Mouse (Mus musculus): Measurements from ENCODE around the gene Sept9. TPM values are rescaled to one million over a fixed set of nuclear protein-coding genes. Genes with fewer than 3 reads are reported as not detected.

Sept9 gene
- polyA plus RNA-seq, 1 experiment from 2014 or later: 182 TPM

GRCm38 (mm10) chr11:117169088-117169635, 30.3 kb upstream of the Sept9 start:
- no peak for DNase-seq (ENCODE audit: low spot score)

GRCm38 (mm10) chr11:117169801-117170565, 29.5 kb upstream of the Sept9 start:
- Histone ChIP-seq H3K4me2 (ENCODE audit: low read depth, low read length) (no peak overlapping the region), H3K27ac (replicated peaks; ENCODE audit: low read depth, low read length) (no peak overlapping the region), H3K36me3 (replicated peaks; ENCODE audit: control insufficient read depth, insufficient read depth, low read depth, low read length) (no peaks in the 10 kb centered on the region), H3K9me3 (replicated peaks; ENCODE audit: control insufficient read depth, low read length) (no peaks in the 10 kb centered on the region), H3K4me1 (ENCODE audit: control insufficient read depth, insufficient read depth, low read length) (no peaks in the 10 kb centered on the region), H3K9ac (replicated peaks; ENCODE audit: low read length) (no peak overlapping the region), H3K4me3 (ENCODE audit: low read depth, low read length) (no peak overlapping the region), H3K27me3 (ENCODE audit: control insufficient read depth, insufficient read depth, low read length) (no peaks in the 10 kb centered on the region)
- WGBS: 94% methylated on average over 19 of the region's 19 CpGs
- DNase-seq (ENCODE audit: low spot score): no peak
- no peak for ATAC-seq (replicated peaks; ENCODE audit: insufficient number of reproducible peaks, low FRiP score, low TSS enrichment, low read depth)

More at GRCm38 (mm10) chr11:117169088-117169635, 30.3 kb upstream of the Sept9 start:
- H3K27me3 ChIP-seq (ENCODE audit: control insufficient read depth, insufficient read depth, low read length): no peaks in the 10 kb centered on the region
- no peak overlapping the region for H3K4me2 ChIP-seq (ENCODE audit: low read depth, low read length)
- no peak overlapping the region for H3K4me3 ChIP-seq (ENCODE audit: low read depth, low read length)
- no peak overlapping the region for H3K9ac ChIP-seq (replicated peaks; ENCODE audit: low read length)
- no peak overlapping the region for H3K27ac ChIP-seq (replicated peaks; ENCODE audit: low read depth, low read length)
- no peaks in the 10 kb centered on the region for H3K9me3 ChIP-seq (replicated peaks; ENCODE audit: control insufficient read depth, low read length)
- H3K4me1 ChIP-seq (ENCODE audit: control insufficient read depth, insufficient read depth, low read length): no peaks in the 10 kb centered on the region
- 92% methylated on average over 11 of the region's 11 CpGs for WGBS
- no peaks in the 10 kb centered on the region for H3K36me3 ChIP-seq (replicated peaks; ENCODE audit: control insufficient read depth, insufficient read depth, low read depth, low read length)
- ATAC-seq (replicated peaks; ENCODE audit: insufficient number of reproducible peaks, low FRiP score, low TSS enrichment, low read depth): no peak

GRCm38 (mm10) chr11:117174098-117174892, 25.2 kb upstream of the Sept9 start:
- WGBS: 37% methylated on average over 18 of the region's 18 CpGs
- DNase-seq (ENCODE audit: low spot score) (peak; percentile 31), ATAC-seq (replicated peaks; ENCODE audit: insufficient number of reproducible peaks, low FRiP score, low TSS enrichment, low read depth) (no peak)
- H3K4me2 ChIP-seq (ENCODE audit: low read depth, low read length): peak overlapping the region; percentile 38
- no peaks in the 10 kb centered on the region for H3K36me3 ChIP-seq (replicated peaks; ENCODE audit: control insufficient read depth, insufficient read depth, low read depth, low read length)
- H3K27me3 ChIP-seq (ENCODE audit: control insufficient read depth, insufficient read depth, low read length): no peaks in the 10 kb centered on the region
- H3K9ac ChIP-seq (replicated peaks; ENCODE audit: low read length): peak overlapping the region; percentile 39
- H3K9me3 ChIP-seq (replicated peaks; ENCODE audit: control insufficient read depth, low read length): no peaks in the 10 kb centered on the region
- peak overlapping the region; percentile 56; the same call in 1 of the 2 replicates for H3K27ac ChIP-seq (replicated peaks; ENCODE audit: low read depth, low read length)
- H3K4me1 ChIP-seq (ENCODE audit: control insufficient read depth, insufficient read depth, low read length): no peaks in the 10 kb centered on the region
- H3K4me3 ChIP-seq (ENCODE audit: low read depth, low read length): peak overlapping the region; percentile 12; the same call in 1 of the 2 replicates

- Histone ChIP-seq H3K4me3 (ENCODE audit: low read depth, low read length) (peak overlapping the region; percentile 12; the same call in 1 of the 2 replicates), H3K27ac (replicated peaks; ENCODE audit: low read depth, low read length) (peak overlapping the region; percentile 56; the same call in 1 of the 2 replicates), H3K4me2 (ENCODE audit: low read depth, low read length) (peak overlapping the region; percentile 38), H3K9me3 (replicated peaks; ENCODE audit: control insufficient read depth, low read length) (no peaks in the 10 kb centered on the region), H3K27me3 (ENCODE audit: control insufficient read depth, insufficient read depth, low read length) (no peaks in the 10 kb centered on the region), H3K4me1 (ENCODE audit: control insufficient read depth, insufficient read depth, low read length) (no peaks in the 10 kb centered on the region), H3K36me3 (replicated peaks; ENCODE audit: control insufficient read depth, insufficient read depth, low read depth, low read length) (no peaks in the 10 kb centered on the region), H3K9ac (replicated peaks; ENCODE audit: low read length) (peak overlapping the region; percentile 39)
- DNase-seq (ENCODE audit: low spot score) (peak; percentile 59), ATAC-seq (replicated peaks; ENCODE audit: insufficient number of reproducible peaks, low FRiP score, low TSS enrichment, low read depth) (no peak)
- WGBS: 28% methylated on average over 15 of the region's 15 CpGs
These were observed 24.5 kb upstream of the Sept9 start for GRCm38 (mm10) chr11:117174924-117175323.

GRCm38 (mm10) chr11:117175472-117175871, 24.0 kb upstream of the Sept9 start:
- Histone ChIP-seq H3K36me3 (replicated peaks; ENCODE audit: control insufficient read depth, insufficient read depth, low read depth, low read length) (no peaks in the 10 kb centered on the region), H3K27ac (replicated peaks; ENCODE audit: low read depth, low read length) (no peak overlapping the region), H3K9ac (replicated peaks; ENCODE audit: low read length) (no peak overlapping the region), H3K4me1 (ENCODE audit: control insufficient read depth, insufficient read depth, low read length) (no peaks in the 10 kb centered on the region), H3K9me3 (replicated peaks; ENCODE audit: control insufficient read depth, low read length) (no peaks in the 10 kb centered on the region), H3K4me2 (ENCODE audit: low read depth, low read length) (no peak overlapping the region), H3K27me3 (ENCODE audit: control insufficient read depth, insufficient read depth, low read length) (no peaks in the 10 kb centered on the region), H3K4me3 (ENCODE audit: low read depth, low read length) (no peak overlapping the region)
- DNase-seq (ENCODE audit: low spot score) (no peak), ATAC-seq (replicated peaks; ENCODE audit: insufficient number of reproducible peaks, low FRiP score, low TSS enrichment, low read depth) (no peak)
- 84% methylated on average over 12 of the region's 12 CpGs for WGBS

- DNase-seq (ENCODE audit: low spot score): peak; percentile 64
- Histone ChIP-seq H3K27ac (replicated peaks; ENCODE audit: low read depth, low read length) (no peak overlapping the region), H3K36me3 (replicated peaks; ENCODE audit: control insufficient read depth, insufficient read depth, low read depth, low read length) (no peaks in the 10 kb centered on the region; the same call in 1 of the 2 replicates), H3K9ac (replicated peaks; ENCODE audit: low read length) (no peak overlapping the region), H3K4me2 (ENCODE audit: low read depth, low read length) (no peak overlapping the region), H3K4me3 (ENCODE audit: low read depth, low read length) (no peak overlapping the region), H3K4me1 (ENCODE audit: control insufficient read depth, insufficient read depth, low read length) (no peaks in the 10 kb centered on the region), H3K9me3 (replicated peaks; ENCODE audit: control insufficient read depth, low read length) (no peaks in the 10 kb centered on the region), H3K27me3 (ENCODE audit: control insufficient read depth, insufficient read depth, low read length) (no peaks in the 10 kb centered on the region)
- ATAC-seq (replicated peaks; ENCODE audit: insufficient number of reproducible peaks, low FRiP score, low TSS enrichment, low read depth): 0 out of 2 replicates have a peak, but pooled peaks have one; percentile 4
- WGBS: 34% methylated on average over 5 of the region's 5 CpGs
These were observed 23.2 kb upstream of the Sept9 start for GRCm38 (mm10) chr11:117176304-117176703.

- no peaks in the 10 kb centered on the region for H3K9me3 ChIP-seq (replicated peaks; ENCODE audit: control insufficient read depth, low read length)
- H3K27me3 ChIP-seq (ENCODE audit: control insufficient read depth, insufficient read depth, low read length): no peaks in the 10 kb centered on the region
- H3K36me3 ChIP-seq (replicated peaks; ENCODE audit: control insufficient read depth, insufficient read depth, low read depth, low read length): no peaks in the 10 kb centered on the region; the same call in 1 of the 2 replicates
- no peak overlapping the region for H3K27ac ChIP-seq (replicated peaks; ENCODE audit: low read depth, low read length)
- no peak for DNase-seq (ENCODE audit: low spot score)
- H3K4me1 ChIP-seq (ENCODE audit: control insufficient read depth, insufficient read depth, low read length): no peaks in the 10 kb centered on the region
- 0 out of 2 replicates have a peak, but pooled peaks have one; percentile 8 for ATAC-seq (replicated peaks; ENCODE audit: insufficient number of reproducible peaks, low FRiP score, low TSS enrichment, low read depth)
- no peak overlapping the region for H3K9ac ChIP-seq (replicated peaks; ENCODE audit: low read length)
- H3K4me3 ChIP-seq (ENCODE audit: low read depth, low read length): no peak overlapping the region
- no peak overlapping the region for H3K4me2 ChIP-seq (ENCODE audit: low read depth, low read length)
- WGBS: 72% methylated on average over 5 of the region's 5 CpGs
These were observed 22.6 kb upstream of the Sept9 start for GRCm38 (mm10) chr11:117176900-117177299.

Data from embryonic facial prominence, embryonic 11.5 days (tissue).